Mouse (Mus musculus) brain, embryonic 18.5 days (tissue): ENCODE data around the gene Erp27.
A peak's percentile ranks its signal among the peaks of the same experiment; 100 is the strongest.

Experiments used
- DNase-seq: peaks from one replicate; pipeline ENCODE4 v3.0.0-alpha.2; 2012; ENCODE audit warnings: low read depth, low spot score

Erp27 gene

GRCm38 (mm10) chr6:136922080-136922479 lies at the start of gene Erp27:
Gene Erp27, minus strand, starts transcription at chr6:136922180.
- DNase-seq, result no peak

GRCm38 (mm10) chr6:136968877-136969276 lies 46.9 kb upstream of the Erp27 start:
- peak; percentile 36 for DNase-seq

GRCm38 (mm10) chr6:136967466-136967865 lies 45.5 kb upstream of the Erp27 start:
- DNase-seq, result no peak

- no peak for DNase-seq
Measured at GRCm38 (mm10) chr6:136965912-136966311, 43.9 kb upstream of the Erp27 start.

- DNase-seq, result no peak
Measured at GRCm38 (mm10) chr6:136964609-136965510, 42.9 kb upstream of the Erp27 start.

- no peak for DNase-seq
Measured at GRCm38 (mm10) chr6:136962957-136963356, 41.0 kb upstream of the Erp27 start.

- DNase-seq, result no peak
Measured at GRCm38 (mm10) chr6:136959131-136959530, 37.2 kb upstream of the Erp27 start.

GRCm38 (mm10) chr6:136957062-136957461 lies 35.1 kb upstream of the Erp27 start:
- no peak for DNase-seq

GRCm38 (mm10) chr6:136955240-136955639 lies 33.3 kb upstream of the Erp27 start:
- DNase-seq, result no peak

- DNase-seq, result no peak
Measured at GRCm38 (mm10) chr6:136954715-136955114, 32.7 kb upstream of the Erp27 start.

GRCm38 (mm10) chr6:136954192-136954591 lies 32.2 kb upstream of the Erp27 start:
- no peak for DNase-seq

GRCm38 (mm10) chr6:136952930-136953329 lies 30.9 kb upstream of the Erp27 start:
- DNase-seq, result no peak

GRCm38 (mm10) chr6:136950171-136950570 lies 28.2 kb upstream of the Erp27 start:
- DNase-seq, result no peak

- DNase-seq, result no peak
Measured at GRCm38 (mm10) chr6:136947716-136948115, 25.7 kb upstream of the Erp27 start.

- no peak for DNase-seq
Measured at GRCm38 (mm10) chr6:136946943-136947342, 25.0 kb upstream of the Erp27 start.

- no peak for DNase-seq
Measured at GRCm38 (mm10) chr6:136946241-136946640, 24.3 kb upstream of the Erp27 start.

- DNase-seq, result no peak
Measured at GRCm38 (mm10) chr6:136944511-136944910, 22.5 kb upstream of the Erp27 start.

GRCm38 (mm10) chr6:136943392-136943791 lies 21.4 kb upstream of the Erp27 start:
- DNase-seq, result no peak

- peak; percentile 37 for DNase-seq
Measured at GRCm38 (mm10) chr6:136942280-136942679, 20.3 kb upstream of the Erp27 start.

GRCm38 (mm10) chr6:136941051-136942021 lies 19.4 kb upstream of the Erp27 start, which contains the start of gene Arhgdib:
Gene Arhgdib, minus strand, starts transcription at chr6:136941899.
- DNase-seq, result no peak

GRCm38 (mm10) chr6:136940188-136940960 lies 18.4 kb upstream of the Erp27 start:
- DNase-seq, result no peak
